Mouse (Mus musculus) testis, postnatal 10 days (tissue): ENCODE data around the gene Myoz2.

Experiments
- DNase-seq: peaks from one replicate; pipeline ENCODE4 v3.0.0; 2021; ENCODE audit warnings: low spot score

The Myoz2 gene

DNA sequence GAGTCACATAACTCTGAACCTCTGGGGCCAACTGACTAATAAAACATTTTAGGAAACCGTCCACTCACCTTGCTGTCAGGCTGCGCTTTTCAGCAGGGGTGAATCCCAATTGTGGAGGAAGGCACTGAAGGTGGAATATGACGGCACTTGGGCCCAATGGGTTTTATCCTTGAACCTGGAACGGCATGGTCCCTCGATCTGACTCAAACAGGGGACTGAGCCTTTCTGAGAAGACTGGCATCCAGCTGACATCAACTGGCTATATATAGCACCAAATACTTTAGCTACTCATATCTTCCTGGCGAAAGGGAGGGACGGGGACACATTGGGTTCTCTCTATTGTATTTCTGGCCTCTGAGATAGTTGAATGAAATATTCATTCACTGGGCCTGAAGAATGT lies at the start of gene Myoz2:
Gene Myoz2 (minus strand): TSS at position 264 of the 400 bp plus-strand sequence.
- DNase-seq = no peak

DNA sequence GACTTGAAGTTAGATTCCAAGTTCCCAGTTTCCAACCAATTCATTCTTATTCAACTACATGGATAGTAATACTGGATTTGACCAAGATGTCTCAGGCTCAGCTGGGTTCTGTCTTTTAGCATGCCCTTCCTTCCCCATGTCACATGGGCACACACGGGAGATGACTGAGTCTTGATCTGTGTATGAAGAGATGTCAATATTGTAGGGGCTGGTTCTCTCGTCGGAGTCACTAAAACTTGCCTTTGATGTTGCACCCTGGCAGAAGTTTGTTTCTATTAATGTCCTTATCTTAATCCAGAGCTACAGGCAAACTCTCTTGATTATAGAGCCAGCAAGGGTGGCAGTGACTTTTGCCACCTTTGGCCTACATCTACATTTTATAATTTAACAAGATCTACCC lies 46.9 kb upstream of the Myoz2 start:
- DNase-seq = no peak

DNA sequence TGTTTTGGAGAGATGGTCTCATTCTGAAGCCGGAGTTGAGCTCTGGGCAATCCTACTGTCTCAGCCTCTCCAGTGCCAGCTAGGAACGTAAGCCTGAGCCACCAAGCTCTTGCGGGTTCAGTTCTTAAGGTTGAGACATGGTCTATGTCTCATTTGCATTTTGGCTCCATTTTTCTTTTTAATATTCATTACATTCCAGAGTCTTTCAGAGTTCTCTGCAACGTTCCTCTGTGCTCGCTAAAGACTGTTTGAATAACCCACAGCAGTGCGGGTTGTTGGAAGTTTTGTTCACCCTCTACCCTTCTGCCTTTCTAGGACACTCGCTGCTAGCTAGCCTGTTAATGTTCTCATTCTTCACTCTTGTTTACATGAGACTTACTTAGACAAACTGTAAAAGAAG lies 46.1 kb upstream of the Myoz2 start:
- DNase-seq = no peak

DNA sequence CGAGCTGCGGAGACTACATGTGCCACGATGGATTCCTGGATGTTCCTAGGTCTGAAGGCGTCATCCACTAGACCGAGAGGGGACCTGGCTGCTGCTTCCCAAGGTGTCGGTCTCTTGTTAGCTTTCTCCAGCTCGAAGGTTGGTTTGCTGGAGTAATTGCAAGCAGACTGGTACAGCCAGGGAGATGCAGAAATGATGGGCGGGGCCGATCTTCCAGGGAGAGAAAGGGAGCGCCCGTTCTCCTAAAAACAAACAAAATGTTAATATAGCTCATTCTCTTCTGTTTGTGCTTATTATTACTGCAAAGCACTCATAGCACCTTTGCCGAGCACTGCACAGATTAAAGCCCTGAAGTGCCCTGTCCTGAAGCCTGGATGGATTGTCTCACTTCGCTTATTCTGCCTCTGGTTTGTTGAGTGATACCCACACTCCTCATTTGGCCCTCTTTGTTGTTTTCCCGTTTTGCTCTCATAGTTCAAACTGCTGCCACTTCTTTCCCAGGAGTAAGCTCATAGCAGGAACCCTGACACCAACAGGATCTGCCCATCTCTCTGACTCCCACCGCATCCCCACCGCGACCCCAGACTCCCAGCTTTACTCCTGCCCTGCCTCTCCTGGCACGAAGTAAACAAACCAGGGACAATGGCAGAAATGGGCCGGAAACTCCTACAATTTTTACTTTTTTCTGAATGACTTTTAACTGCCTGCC lies 45.4 kb upstream of the Myoz2 start:
- DNase-seq = no peak

DNA sequence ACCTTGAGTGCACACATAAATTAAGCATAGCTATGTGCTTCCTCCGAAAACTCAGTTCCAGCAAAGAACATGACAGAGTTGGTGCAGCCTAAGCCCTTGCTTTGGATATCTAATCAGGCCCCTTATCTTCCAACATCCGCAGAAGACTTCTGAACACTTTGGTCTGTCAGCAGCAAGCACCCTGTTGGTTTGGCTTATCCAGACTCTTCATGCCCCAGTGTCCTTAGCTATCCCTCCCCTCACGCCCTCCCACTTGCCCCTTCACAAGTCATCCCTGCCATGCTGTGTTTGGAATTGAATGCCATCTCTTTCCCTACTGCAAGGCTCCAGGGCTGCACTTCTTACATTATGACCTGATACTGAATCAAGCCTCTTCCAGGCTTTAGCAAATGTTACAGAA lies 40.9 kb upstream of the Myoz2 start:
- no peak for DNase-seq

DNA sequence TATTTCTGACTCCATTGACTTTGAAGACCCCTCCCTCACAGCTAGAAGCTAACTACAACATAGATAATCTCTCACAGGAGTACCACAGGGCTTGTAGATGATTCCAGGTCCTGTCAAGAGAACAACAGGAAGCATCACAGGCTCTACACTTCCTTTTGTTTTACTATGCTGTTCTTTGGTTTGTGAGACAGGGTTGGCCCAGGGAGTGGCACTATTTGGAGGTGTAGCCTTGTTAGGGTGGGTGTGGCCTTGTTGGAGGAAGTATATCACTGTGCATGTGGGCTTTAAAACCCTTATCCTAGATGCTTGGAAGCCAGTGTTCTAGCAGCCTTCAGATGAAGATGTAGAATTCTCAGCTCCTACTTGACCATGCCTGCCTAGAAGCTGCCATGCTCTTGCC lies 40.2 kb upstream of the Myoz2 start:
- no peak for DNase-seq

DNA sequence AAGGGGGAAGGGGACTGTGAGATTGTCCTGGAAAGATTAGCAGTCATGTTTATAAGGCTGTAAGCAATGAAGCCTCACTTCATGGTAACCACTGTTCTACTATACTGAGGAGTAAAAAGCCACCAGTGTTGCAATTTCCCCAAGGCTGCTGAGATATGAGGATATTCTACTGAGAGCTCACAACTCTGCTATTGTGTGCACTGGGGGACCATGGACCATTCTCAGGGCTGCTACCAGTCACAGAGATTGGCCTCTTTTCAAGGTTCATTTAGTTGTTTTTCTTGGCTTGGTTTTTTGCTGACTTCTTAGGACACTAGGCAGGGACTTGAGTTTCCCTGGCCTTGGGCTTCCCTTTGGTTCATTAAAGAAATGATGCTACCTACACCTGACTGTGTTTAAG lies 38.5 kb upstream of the Myoz2 start:
- no peak for DNase-seq

DNA sequence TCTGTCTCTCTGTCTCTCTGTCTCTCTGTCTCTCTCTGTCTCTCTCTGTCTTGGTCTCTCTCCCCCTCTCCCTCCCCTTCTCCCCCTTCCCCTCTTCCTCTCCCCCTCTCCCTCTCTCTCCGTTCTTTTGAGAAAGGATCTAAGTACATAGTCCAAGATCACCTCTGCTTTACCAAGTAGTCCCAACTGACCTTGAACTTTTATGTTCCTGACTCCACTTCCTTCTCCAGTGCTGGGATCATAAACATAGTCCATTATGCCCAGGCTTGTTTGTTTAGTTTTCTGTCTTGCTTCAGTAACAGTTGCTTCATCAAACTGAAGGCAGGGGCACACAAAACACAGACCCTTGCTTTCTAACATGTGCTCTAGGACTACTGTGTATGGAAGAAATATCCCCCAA lies 37.7 kb upstream of the Myoz2 start:
- no peak for DNase-seq

DNA sequence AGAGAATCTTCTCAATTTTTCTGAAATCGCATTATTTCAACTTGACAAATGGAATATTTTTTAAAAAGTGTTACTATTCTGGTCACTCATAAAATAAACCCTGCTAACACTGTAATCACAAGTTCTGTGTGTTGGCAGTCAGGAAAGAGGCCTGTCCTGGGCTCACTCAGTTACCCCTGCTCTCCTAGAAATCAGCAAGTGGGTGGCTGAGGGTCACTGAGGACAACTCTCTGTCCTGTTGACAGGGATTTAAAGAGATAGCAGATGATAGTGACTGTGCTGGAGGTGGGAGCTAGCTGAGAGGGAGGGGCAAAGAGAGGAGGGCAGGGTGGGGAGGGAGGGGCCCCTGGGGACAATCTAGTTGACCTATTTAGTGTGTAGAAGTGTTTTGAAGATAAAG lies 36.2 kb upstream of the Myoz2 start:
- DNase-seq = no peak

DNA sequence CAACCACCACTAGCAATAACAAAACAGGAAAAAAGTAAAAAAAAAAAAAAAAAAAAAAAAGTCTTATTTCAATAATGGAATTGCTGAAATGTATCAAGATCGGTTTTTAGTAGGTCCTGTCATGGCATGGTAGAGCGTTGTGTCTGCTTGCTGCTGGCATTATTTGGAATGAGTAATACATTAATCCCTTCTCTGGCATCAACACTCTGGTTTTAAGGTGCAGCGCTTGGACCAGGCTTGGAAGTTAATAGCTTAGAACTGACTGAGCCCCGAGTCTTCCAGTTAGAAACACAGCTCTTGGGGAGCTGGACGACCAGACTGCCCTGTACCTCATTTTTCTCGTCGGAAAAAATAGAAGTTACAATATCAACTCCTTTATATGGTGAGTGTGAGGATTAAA lies 32.0 kb upstream of the Myoz2 start:
- DNase-seq = no peak

DNA sequence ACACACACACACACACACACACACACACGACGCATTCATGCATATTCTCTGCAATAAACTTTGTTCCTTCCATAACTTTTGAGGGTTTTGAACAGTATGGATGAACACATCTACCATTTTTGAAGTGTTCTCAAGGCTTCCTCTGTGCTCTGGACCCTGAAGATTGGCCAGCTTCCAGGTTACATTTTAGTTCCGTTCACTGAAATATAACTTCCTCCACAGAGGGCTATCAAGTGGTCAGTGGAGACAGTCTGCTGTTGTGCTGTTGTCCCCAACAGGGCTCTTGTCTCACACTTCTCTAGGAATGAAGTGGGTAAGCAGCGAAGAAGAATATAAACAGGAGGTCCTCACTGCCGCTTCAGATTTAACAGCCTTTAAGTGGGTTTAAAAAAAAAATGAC lies 30.7 kb upstream of the Myoz2 start:
- no peak for DNase-seq

DNA sequence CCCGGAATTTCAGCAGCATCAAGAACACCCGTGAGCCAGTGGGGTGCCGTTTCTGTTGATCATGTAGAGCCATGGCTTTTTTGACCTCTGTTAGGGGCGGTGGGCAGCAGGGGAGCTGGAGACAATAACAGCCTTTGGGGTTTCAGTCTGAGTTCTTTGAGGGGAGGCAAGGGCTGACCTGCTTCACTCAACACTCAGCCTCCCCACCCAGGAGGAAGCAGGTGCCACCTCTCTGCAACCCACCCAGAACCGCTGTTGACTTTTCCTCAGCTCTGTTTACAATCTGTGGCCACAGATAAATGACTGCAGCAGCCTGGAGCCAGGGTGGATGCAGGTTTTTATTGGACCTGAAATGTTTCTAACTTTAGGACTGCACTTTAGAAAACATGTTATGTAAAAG lies 29.4 kb upstream of the Myoz2 start:
- DNase-seq = no peak

DNA sequence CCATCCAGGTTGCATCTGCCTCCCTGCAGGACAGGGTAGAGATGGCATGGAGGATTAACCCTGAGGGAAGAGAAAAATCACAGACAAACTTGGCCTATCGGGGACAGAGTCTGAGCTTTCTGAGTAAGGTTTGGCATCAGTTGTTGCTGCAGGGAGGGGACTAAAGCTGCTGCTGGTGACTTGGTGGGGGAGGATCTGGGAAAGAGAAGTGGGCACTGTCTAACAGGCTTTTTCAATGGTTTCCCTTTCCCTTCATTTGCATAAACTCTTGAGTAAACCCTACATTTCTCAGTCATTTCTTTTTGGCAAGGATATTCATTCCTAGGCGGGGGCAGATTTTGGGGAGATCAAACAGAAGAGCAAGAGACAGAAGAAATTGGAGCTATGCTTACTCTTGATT lies 27.1 kb upstream of the Myoz2 start:
- DNase-seq = peak; percentile 35

DNA sequence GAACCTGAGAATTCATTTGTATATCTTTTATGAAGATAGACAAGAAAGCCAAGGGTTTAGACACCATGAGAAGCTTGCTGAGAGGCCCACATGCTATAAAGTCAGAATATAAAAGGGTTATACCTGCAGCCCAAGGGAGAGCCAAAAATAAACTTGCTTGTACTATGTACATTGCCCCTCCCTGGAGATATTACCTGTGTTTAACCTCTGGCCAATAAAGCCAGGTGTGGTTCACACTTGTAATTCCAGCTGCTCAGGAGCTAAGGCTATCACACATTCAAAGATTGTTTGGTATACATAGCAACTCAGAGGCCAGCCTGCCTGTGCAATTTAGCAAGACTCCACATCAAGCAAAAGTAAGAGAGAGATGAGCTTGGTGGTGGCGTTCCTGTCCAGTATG lies 24.0 kb upstream of the Myoz2 start:
- no peak for DNase-seq

DNA sequence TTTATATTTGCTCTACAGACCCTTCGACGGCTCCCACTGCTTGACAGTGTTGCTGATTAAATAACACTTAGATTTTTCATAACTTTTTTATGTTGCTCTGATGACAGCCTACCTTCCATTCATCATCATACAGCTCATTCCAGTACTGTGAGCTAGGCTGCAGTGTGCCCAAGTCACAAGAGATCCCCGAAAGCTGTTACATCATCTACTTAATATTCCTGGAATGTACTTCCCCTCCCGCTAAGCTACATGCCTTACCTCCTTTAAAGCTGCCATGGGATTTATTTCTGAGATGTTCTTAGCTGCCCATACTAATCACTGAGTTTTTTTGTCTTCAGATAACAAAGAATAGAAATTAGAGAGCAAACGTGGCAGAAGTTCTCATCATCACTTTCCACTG lies 19.4 kb upstream of the Myoz2 start:
- DNase-seq = peak; percentile 12

DNA sequence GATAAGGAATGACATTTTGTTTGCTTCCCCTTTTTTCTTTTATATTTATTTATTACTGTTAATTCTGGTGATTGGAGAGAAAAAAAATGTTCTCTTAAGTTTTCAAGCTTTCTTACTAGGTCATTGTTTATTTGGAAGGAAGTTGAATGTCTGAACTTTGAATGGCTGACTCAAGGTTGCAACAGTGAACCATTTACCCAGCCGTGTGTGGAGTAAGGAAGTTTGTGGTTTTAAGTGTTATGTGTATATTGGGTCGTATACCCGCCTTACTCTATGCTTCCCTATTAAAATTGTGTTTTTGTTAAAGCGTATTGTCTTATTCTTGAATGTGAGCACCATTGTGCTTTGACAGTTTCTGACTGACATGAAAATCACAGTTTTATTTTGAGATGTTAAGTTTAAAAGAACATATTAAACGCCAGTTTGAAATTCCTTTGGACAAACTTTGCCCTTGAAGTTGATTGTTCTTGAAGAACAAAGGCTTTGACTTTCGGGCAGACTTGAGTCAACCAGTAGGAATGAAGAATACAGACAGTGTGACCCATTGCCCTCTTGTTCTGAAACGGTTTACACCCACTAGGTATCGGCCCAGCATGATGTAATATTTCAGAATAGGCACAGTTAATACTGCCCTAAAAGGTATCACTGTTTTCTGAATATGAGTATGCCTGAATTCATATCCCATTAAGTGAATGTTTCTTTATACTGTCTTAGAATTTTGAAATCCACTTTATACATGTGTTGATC lies 18.6 kb upstream of the Myoz2 start:
- DNase-seq = no peak

DNA sequence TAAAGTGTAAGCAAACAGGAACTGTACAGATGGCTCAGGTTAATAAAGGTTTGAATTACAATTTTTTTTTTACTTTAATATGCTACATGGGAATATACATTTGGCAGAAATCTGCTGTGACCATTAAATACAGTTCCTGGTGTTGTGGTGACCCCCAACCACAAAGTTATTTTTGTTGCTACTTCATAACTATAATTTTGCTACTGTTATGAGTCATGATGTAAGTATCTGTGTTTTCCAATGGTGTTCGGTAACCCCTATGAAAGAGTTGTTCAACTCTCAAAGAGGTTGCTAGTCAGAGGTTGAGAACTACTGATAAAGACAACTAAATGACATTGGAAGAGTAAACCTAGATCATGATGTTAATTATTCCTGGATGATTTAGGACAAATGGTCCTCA lies 7.5 kb upstream of the Myoz2 start:
- DNase-seq = no peak

DNA sequence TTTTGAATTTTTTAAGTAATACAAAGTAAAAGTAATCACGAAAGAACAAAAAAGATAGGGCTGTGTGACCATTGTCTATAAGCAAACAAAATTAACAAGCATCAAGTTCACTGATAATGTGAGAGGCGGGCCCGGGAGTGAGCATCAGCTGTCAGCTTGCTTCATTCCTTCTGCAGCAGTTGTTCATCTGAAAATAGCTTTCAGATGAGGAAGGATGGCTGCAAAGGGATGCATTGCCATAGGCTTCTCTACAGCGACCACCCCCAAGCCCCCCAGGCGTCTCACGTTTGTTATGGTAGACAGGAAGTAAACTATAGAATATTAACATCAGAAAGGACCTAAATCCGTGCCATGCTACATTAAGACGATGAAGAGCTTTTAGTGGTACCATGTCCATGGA lies 1.0 kb downstream of the Myoz2 start:
- no peak for DNase-seq

DNA sequence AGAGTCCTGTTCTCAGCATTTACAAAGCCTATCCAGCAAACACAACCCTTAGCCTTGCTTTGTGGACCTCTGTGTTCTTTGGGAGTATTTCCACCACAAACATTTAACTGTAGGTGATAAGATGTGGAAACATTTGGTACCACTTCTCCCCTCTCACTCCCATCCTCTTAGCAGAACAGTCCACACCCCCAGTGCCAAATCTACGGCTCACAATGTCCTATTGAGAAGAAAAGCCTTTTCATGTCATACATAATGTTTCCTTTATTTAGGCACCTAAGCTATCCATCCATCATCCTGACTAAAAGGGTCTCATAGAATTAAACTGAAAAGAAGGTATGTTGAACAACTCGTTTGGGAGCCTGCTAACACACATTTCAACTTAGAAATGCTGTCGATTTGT lies 9.2 kb downstream of the Myoz2 start:
- DNase-seq = no peak

DNA sequence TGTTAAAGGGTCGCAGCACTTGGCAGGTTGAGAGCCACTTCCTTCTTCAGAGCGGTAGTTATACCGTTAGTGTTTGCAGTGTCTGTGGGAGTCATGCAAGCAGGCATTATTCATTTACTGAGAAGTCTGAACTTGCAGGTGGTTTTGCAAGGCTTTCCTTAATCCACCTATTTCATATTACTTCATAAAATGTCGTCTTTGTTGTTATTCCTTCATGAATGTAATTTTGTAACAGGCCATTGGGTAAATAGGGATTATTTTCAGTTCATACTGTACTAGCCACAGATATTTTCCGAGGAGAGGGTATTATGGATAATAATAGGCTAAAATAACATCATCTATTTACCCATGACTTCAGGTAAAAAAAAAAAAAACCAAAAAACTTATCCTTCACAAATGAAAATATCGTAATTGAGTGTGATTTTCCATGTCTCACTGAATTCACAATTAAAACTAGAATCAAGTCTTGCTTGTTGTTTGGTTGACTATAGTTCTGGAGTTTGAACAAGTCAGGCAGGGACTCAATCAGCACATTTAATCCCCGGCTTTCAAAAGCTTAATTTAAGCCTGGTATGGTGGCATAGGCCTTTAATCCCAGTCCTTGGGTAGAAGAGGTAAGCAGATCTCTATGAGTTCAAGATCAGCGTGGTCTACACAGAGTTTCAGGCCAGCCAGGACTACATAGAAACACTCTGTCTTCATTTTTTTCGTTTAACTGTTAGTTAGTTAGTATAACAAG lies 10.2 kb downstream of the Myoz2 start:
- no peak for DNase-seq

DNA sequence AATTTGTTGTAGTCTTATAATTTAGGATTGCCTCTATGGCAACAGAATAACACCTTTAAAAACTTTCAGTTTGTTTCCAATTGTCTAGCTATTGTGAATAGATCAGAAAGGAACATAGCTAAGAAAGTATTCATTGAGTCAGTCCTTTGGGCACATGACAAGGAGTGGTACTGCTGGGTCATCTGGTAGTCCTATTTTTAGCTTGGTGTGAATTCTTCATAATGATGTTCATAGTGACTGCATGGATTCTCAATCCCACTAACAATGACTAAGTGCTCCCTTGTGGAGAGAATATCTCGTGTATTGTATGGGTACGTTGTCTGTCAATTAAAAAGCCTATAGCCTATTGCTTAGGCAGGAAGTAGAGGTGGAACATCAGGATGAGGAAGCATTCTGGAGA lies 16.0 kb downstream of the Myoz2 start:
- no peak for DNase-seq

DNA sequence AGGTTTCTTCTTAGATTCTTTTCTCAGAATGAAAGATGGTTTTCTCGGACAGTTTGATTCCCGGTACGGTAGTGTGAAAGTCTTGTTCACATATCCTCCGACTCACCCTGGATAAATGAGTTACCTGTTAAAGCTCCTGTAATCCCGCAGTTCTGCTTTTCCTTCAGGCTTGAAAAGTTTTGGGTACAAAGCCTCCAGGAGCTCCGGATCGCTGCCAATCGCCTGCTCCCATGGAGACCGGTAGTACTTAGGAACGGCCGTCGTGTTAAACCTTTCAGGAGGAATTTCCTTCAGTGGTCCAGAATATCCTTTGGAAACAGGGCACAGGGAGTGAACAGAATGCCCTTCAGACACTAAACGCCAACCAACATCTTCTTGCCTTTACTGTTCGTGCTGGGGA lies 21.3 kb downstream of the Myoz2 start:
- no peak for DNase-seq

DNA sequence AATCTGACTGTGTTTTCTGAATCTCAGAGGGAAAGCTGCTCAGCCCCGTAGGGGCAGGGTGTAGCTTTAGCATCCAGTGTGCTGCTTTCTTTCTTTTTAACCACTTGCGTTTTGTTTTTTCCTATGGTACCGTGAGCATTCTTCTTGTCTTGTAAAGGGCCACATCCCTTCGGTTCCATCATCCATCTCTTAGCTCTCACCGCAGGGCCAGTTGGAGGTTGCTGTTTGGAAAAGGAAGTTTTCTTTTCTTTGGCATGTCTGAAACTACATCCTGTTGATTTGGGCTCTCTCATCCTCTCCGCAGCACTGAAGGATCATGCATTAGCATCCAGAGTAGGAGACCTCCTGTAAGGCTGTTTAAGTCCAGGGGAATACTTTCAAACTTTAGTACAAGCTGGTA lies 25.4 kb downstream of the Myoz2 start:
- DNase-seq = no peak
